Mouse (Mus musculus) liver (tissue): ENCODE data around the gene Ppp2r2c.
A peak's percentile ranks its signal among the peaks of the same experiment; 100 is the strongest.

Experiments
- DNase-seq: peaks from one replicate; pipeline ENCODE4 v3.0.0-alpha.2; 2020; ENCODE audit warnings: mixed read lengths

Ppp2r2c gene

GRCm38 (mm10) chr5:36868266-36869090, at the start of gene Ppp2r2c:
Gene Ppp2r2c (plus strand): TSS chr5:36868513.
- DNase-seq: no peak

DNA sequence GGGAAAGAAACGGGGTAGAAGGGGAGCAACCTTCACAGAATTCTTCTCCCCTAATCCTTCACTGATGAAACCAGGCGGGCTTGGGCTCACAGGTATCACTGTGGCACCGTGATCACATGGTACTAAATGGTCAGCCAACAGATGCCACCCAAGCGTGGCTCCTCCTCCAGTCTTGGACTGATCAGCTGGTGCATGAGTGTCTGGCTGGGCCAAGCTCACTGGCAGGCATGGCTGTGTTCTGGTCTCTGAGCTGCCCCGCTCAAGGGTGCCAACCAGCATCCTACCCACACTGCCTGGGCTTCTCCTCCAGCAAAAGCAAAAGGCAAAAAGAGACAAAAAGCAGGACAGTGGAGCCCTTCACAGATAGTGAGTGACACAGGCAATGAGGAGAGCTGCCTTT, 48.6 kb upstream of the Ppp2r2c start:
- no peak for DNase-seq

DNA sequence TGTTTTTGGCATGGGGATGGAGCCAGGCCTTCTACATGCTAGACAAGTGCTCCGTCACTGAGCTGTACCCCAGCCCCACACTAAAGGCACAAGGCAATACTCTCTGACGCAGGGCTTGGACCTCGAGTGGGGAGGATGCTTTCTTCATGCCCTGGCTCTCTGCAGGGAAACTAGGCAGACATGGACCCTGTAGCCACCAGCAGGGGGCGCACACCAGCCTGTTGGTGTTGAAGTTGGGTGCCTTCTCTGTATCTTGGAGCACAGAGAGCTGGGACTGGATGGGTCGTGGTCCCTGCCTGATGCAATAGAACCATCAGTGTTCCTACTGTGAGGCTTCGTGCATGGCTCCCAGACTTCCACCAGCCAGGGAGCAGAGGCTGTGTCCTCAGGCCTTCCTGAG, 48.2 kb upstream of the Ppp2r2c start:
- DNase-seq: peak; percentile 69

DNA sequence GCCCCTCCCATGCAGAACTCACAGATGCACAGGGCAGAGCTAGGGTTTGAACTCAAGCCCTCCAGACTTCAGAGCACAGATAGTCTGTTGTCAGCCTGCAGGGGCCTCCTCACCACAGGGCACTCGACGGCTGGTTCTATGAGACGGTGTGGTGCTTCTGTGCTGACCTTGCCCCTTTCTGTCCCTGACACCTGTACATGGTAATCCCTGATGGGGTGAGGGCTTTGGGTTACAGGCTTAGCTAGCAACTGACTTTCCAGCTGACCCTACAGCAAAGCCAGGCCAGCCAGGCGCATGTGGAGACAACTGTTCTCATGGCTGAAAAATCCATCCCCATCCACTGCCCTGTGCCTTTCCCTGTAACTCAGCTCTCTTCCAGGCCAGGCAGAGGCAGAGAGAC, 45.4 kb upstream of the Ppp2r2c start:
- no peak for DNase-seq

- DNase-seq: no peak
Measured at GRCm38 (mm10) chr5:36829098-36829497, 39.2 kb upstream of the Ppp2r2c start.

DNA sequence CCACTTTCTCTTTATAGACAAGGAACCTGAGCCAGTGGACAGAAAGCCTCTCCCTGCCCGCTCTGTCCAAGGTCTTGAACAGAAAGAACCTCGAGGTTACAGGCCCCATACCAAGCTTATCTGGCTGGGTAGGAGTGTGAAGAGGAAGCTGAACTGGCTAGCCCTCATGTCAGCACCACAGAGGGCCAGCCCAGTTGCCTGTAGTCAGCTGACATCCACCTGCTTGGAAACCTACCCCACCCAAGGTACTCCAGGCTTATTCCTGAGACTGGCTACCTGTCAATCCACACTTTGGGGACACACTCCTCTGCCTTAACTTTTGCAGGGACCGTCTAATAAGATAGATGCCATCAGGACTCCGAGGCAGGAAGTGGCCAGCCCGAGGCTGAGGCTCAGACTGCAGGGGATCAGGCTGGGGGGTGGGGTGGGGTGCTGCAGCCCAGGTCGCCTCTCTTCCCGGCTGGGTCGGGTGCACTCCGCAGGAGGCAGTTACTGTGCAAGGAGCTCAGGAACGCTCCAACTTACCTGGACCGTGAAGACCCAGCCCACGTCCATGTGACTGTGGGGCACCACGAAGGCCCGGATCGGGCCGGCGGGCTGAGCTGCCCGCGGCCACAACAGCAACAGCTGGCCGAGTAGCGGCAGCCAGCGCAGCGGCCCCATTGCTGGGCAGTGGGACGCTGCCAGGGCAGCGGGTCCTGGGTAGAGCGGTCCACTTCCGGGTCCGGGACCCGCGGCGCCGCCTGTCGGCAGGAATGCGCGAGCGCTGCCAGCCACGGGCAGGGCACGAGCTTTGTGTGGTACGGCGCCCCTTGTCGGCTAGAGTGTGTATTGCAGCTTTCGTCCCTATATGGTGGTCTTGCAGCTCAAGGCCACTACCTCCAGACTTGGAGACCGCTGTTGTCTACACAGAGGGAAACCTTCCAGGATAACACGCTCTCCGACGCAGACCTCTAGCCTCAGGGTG, 38.1 kb upstream of the Ppp2r2c start, which contains the start of gene Man2b2:
TSS of gene Man2b2 (minus strand) at position 741 of the 967 bp plus-strand sequence.
- peak; percentile 90 for DNase-seq

DNA sequence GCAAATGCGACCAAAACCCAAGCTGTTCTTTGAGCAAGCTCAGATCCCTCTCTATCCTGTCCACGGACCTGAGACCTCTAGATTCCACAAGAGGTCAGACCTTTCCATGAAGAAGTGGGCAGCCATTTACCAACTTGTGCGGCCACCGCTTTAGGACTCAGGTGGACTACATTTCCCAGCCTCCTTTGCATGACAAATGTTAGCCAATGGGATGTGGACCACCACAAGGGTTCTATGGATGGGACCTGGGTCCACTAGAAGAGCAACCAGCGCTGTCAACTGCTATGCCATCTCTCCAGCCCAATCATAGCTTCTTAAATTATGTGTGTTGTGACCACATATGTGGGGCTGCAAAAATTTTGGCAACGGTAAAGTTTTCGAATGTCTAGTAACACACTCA, 37.0 kb upstream of the Ppp2r2c start:
- DNase-seq: no peak

DNA sequence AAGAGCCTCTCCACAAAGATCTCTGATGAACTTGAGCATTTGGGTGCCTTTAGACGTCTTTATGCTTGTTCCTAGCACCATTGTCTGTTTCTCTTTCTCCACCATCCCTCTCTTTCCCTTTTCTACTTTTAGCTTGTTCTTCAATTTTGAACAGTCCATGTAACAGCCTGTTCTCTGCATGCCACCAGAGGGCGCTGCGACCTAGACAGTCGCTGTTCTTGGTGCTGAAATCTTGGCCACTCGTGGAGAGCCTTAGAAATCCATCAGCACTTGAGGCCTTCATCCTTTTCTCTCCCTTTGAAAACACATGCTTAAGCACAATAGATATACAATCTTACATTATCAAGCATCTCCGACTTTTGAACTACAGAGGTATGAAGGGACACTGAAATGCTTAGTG, 32.4 kb upstream of the Ppp2r2c start:
- DNase-seq: peak; percentile 65

DNA sequence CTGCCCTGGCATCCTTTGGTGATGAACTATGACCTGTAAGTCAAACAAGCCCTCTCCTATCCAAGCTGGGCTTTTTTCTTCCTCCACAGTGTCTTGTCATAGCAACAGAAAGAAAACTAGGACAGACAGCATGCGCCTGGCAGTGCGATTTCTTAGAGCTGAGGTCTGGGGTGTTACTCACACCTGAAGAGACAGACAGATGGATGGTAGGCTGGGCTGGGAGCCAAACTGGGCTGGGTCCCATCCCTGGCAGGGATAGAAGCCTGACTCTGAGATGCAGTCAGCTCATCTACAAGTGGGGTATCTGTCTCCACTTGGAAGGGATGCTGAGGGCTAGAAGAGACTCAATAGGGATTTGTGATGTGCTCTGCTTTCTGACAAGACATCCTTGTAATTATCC, 29.3 kb upstream of the Ppp2r2c start:
- DNase-seq: no peak

DNA sequence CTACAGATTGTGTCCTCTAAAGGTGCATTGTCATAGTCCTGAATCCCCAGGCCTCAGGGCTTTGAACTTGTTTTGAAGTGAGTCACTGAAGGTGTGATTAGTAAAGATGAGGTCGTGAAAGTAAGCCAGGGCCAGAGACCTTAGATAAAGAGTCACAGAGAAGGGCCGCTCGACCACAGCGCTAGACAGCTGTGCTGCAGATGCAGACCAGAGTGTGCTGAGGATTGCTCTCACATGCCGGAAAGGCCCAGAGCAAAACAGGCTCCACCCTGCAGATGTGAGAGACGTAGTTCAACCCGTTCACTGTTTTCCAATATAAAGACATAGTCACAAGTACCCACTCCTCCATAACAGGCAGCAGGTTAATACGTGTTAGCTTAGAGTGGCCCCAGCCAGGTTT, 28.7 kb upstream of the Ppp2r2c start:
- no peak for DNase-seq

DNA sequence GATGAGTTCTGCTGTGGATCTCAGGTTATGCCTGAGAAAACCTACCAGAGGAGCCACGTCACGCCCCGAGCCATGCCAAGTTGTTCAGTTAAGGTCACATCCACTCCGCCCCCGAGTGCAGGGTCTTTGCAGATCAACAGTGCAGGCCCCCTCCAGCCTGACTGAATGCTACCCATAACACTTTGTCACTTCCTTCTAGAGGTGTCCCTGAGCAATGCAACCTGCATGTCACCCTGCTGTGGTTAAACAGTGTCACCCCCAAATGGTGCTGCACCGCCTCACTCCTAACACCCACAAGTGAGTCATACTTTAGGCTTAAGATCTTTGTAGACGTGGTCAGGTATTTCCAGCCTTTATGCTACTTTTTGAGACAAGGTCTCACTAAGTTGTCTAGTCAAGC, 28.2 kb upstream of the Ppp2r2c start:
- no peak for DNase-seq

GRCm38 (mm10) chr5:36841701-36842100, 26.6 kb upstream of the Ppp2r2c start:
- DNase-seq: no peak

- no peak for DNase-seq
Measured at GRCm38 (mm10) chr5:36844490-36844889, 23.8 kb upstream of the Ppp2r2c start.

GRCm38 (mm10) chr5:36851572-36851971, 16.7 kb upstream of the Ppp2r2c start:
- DNase-seq: no peak

GRCm38 (mm10) chr5:36855180-36855579, 13.1 kb upstream of the Ppp2r2c start:
- no peak for DNase-seq

GRCm38 (mm10) chr5:36856529-36856928, 11.8 kb upstream of the Ppp2r2c start:
- DNase-seq: no peak

GRCm38 (mm10) chr5:36857546-36857945, 10.8 kb upstream of the Ppp2r2c start:
- DNase-seq: no peak

DNA sequence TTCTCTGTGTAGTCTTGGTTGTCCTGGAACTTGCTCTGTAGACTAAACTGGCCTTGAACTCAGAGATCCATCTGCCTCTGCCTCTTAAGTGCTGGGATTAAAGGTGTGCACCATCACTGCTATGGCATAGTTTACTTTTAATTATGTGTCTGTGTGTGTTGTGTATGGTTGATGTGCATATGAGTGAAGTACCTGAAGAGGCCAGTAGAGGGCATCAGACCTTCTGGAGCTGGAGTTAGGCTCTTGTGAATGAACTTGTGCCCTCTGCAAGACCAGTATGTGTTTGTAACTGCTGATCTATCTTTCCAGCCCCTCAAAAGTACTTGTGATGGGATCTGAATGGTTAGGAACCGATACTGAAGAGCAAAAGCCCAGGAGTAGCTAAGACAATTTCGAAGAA, 7.2 kb upstream of the Ppp2r2c start:
- DNase-seq: no peak

DNA sequence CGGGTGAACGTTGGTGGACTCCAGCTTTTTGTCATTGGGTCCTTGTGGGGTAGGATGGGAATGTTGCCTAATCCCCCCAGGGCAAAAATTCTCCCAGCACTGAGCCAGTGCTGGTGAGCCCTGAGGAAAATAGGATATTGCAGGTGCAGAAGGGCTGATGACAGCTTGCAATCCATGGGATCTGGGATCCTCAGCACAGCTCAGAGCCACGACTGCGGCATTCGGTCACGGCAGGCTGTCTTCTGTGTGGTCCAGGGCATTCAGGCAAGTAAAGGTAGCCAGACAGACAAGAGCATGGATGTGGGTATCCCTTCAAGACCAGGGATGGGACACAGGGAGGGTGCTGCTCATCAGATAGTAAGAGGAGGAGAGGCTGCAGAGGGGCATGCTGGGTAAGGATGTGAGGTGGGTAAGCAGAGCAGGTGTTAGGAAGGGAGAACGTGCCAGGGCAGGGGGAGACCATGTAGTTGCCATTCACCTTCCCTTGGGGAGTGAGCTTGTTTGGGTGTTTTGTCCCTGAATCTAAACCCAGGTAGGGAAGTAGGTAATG, 1.5 kb upstream of the Ppp2r2c start:
- no peak for DNase-seq

DNA sequence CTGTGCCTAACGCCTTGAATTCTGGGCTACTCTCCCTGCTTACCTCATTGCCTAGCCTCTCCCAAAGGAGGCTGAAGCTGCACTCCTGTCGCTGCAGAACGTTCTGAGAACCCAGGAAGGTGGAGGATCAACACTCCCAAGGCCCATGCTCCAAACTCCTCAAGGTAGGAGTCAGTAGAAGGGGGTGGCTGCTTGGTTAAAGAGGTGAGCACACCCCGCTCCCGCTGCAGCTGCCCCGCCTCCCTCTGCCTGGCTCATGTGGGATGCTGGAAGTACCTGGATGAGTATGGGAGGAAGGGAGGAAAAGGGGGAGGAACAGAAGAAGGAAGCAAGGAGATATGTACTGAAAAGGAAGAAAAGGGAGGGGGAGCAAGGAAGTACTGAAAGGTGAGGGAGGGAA, 752 bp upstream of the Ppp2r2c start:
- no peak for DNase-seq

- no peak for DNase-seq
Measured at GRCm38 (mm10) chr5:36869186-36869577, 869 bp downstream of the Ppp2r2c start.

- no peak for DNase-seq
Measured at GRCm38 (mm10) chr5:36869578-36870236, 1.4 kb downstream of the Ppp2r2c start.

- DNase-seq: no peak
Measured at GRCm38 (mm10) chr5:36870916-36871315, 2.6 kb downstream of the Ppp2r2c start.
